Mouse (Mus musculus) embryonic fibroblast, embryonic 13.5 days (primary cell): ENCODE data around the gene Pnkd.

Source experiments
- CTCF ChIP-seq: IDR thresholded peaks from 2 replicates; pipeline ENCODE4 v1.5.1; 2011; ENCODE audit warnings: mild to moderate bottlenecking, control low read depth, low read length, moderate library complexity, borderline replicate concordance; ENCODE audit not compliant: insufficient read depth
- POLR2A ChIP-seq: IDR thresholded peaks from 2 replicates; pipeline ENCODE4 v1.6.1; 2011; ENCODE audit warnings: low read depth, mild to moderate bottlenecking, control low read depth, low read length, moderate library complexity

GRCm38 (mm10) chr1:74357531-74357930 is 72.8 kb downstream of the Pnkd start:
- TF ChIP-seq CTCF, result no peak
- no peak for TF ChIP-seq POLR2A
